Mouse (Mus musculus): Measurements from ENCODE around the gene Sds. TPM values are rescaled to one million over a fixed set of nuclear protein-coding genes. Genes with fewer than 3 reads are reported as not detected.

Sds gene
- polyA plus RNA-seq, 1 experiment: 0.21 TPM

GRCm38 (mm10) chr5:120510982-120511642, 34.8 kb downstream of the Sds start, which contains the start of gene Slc8b1:
Gene Slc8b1 (plus strand): TSS chr5:120511168.
- Histone ChIP-seq H3K27ac (ENCODE audit: insufficient read depth, low read length) (no peak within 1 kb of the TSS), H3K4me3 (ENCODE audit: insufficient read depth, low read length) (peak within 1 kb of the TSS; percentile 50), H3K4me1 (ENCODE audit: control insufficient read depth, insufficient read depth, low read length) (no peaks in the 10 kb centered on the region)
- TF ChIP-seq CTCF (IDR thresholded peaks at IDR 0.05; ENCODE audit: extremely low read depth, insufficient read depth, low read length): no peak
- no peak for TF ChIP-seq POLR2A (IDR thresholded peaks at IDR 0.05; ENCODE audit: extremely low read depth, insufficient read depth, low read length)

GRCm38 (mm10) chr5:120511643-120512220, 35.4 kb downstream of the Sds start:
- Histone ChIP-seq H3K27ac (ENCODE audit: insufficient read depth, low read length) (no peak overlapping the region), H3K4me1 (ENCODE audit: control insufficient read depth, insufficient read depth, low read length) (no peaks in the 10 kb centered on the region), H3K4me3 (ENCODE audit: insufficient read depth, low read length) (peak overlapping the region; percentile 50; the same call in 1 of the 2 replicates)
- TF ChIP-seq CTCF (IDR thresholded peaks at IDR 0.05; ENCODE audit: extremely low read depth, insufficient read depth, low read length): no peak
- no peak for TF ChIP-seq POLR2A (IDR thresholded peaks at IDR 0.05; ENCODE audit: extremely low read depth, insufficient read depth, low read length)

GRCm38 (mm10) chr5:120512911-120513555, 36.7 kb downstream of the Sds start:
- H3K27ac ChIP-seq (ENCODE audit: insufficient read depth, low read length): no peak overlapping the region
- no peak overlapping the region for H3K4me3 ChIP-seq (ENCODE audit: insufficient read depth, low read length)
- TF ChIP-seq POLR2A (IDR thresholded peaks at IDR 0.05; ENCODE audit: extremely low read depth, insufficient read depth, low read length) (no peak), CTCF (IDR thresholded peaks at IDR 0.05; ENCODE audit: extremely low read depth, insufficient read depth, low read length) (no peak)
- H3K4me1 ChIP-seq (ENCODE audit: control insufficient read depth, insufficient read depth, low read length): no peaks in the 10 kb centered on the region

- H3K27ac ChIP-seq (ENCODE audit: insufficient read depth, low read length): no peak overlapping the region
These were observed 37.8 kb downstream of the Sds start for GRCm38 (mm10) chr5:120514031-120514677.

GRCm38 (mm10) chr5:120514754-120515153, 38.4 kb downstream of the Sds start:
- H3K27ac ChIP-seq (ENCODE audit: insufficient read depth, low read length): no peak overlapping the region
- H3K4me3 ChIP-seq (ENCODE audit: insufficient read depth, low read length): no peak overlapping the region
- H3K4me1 ChIP-seq (ENCODE audit: control insufficient read depth, insufficient read depth, low read length): no peaks in the 10 kb centered on the region
- no peak for TF ChIP-seq CTCF (IDR thresholded peaks at IDR 0.05; ENCODE audit: extremely low read depth, insufficient read depth, low read length)
- TF ChIP-seq POLR2A (IDR thresholded peaks at IDR 0.05; ENCODE audit: extremely low read depth, insufficient read depth, low read length): no peak

More at GRCm38 (mm10) chr5:120514031-120514677, 37.8 kb downstream of the Sds start:
- no peak overlapping the region for H3K4me3 ChIP-seq (ENCODE audit: insufficient read depth, low read length)
- no peaks in the 10 kb centered on the region for H3K4me1 ChIP-seq (ENCODE audit: control insufficient read depth, insufficient read depth, low read length)
- TF ChIP-seq POLR2A (IDR thresholded peaks at IDR 0.05; ENCODE audit: extremely low read depth, insufficient read depth, low read length) (no peak), CTCF (IDR thresholded peaks at IDR 0.05; ENCODE audit: extremely low read depth, insufficient read depth, low read length) (no peak)

- Histone ChIP-seq H3K27ac (ENCODE audit: insufficient read depth, low read length) (no peak overlapping the region), H3K4me3 (ENCODE audit: insufficient read depth, low read length) (no peak overlapping the region), H3K4me1 (ENCODE audit: control insufficient read depth, insufficient read depth, low read length) (no peaks in the 10 kb centered on the region)
- TF ChIP-seq CTCF (IDR thresholded peaks at IDR 0.05; ENCODE audit: extremely low read depth, insufficient read depth, low read length): no peak
- TF ChIP-seq POLR2A (IDR thresholded peaks at IDR 0.05; ENCODE audit: extremely low read depth, insufficient read depth, low read length): no peak
These were observed 39.1 kb downstream of the Sds start for GRCm38 (mm10) chr5:120515451-120515850.

- Histone ChIP-seq H3K27ac (ENCODE audit: insufficient read depth, low read length) (no peak overlapping the region), H3K4me3 (ENCODE audit: insufficient read depth, low read length) (no peak overlapping the region), H3K4me1 (ENCODE audit: control insufficient read depth, insufficient read depth, low read length) (no peaks in the 10 kb centered on the region)
- TF ChIP-seq CTCF (IDR thresholded peaks at IDR 0.05; ENCODE audit: extremely low read depth, insufficient read depth, low read length) (no peak), POLR2A (IDR thresholded peaks at IDR 0.05; ENCODE audit: extremely low read depth, insufficient read depth, low read length) (no peak)
These were observed 40.1 kb downstream of the Sds start for GRCm38 (mm10) chr5:120516221-120516984.

- H3K4me1 ChIP-seq (ENCODE audit: control insufficient read depth, insufficient read depth, low read length): no peaks in the 10 kb centered on the region
- TF ChIP-seq CTCF (IDR thresholded peaks at IDR 0.05; ENCODE audit: extremely low read depth, insufficient read depth, low read length) (no peak), POLR2A (IDR thresholded peaks at IDR 0.05; ENCODE audit: extremely low read depth, insufficient read depth, low read length) (no peak)
- no peak overlapping the region for H3K4me3 ChIP-seq (ENCODE audit: insufficient read depth, low read length)
- H3K27ac ChIP-seq (ENCODE audit: insufficient read depth, low read length): no peak overlapping the region
These were observed 41.2 kb downstream of the Sds start for GRCm38 (mm10) chr5:120517552-120517951.

- Histone ChIP-seq H3K4me3 (ENCODE audit: insufficient read depth, low read length) (no peak overlapping the region), H3K27ac (ENCODE audit: insufficient read depth, low read length) (no peak overlapping the region), H3K4me1 (ENCODE audit: control insufficient read depth, insufficient read depth, low read length) (no peaks in the 10 kb centered on the region)
- TF ChIP-seq POLR2A (IDR thresholded peaks at IDR 0.05; ENCODE audit: extremely low read depth, insufficient read depth, low read length) (no peak), CTCF (IDR thresholded peaks at IDR 0.05; ENCODE audit: extremely low read depth, insufficient read depth, low read length) (peak; percentile 43)
These were observed 46.3 kb downstream of the Sds start for GRCm38 (mm10) chr5:120522649-120523048.
